Mouse (Mus musculus) frontal cortex, postnatal 25 days (tissue): ENCODE measurements around the gene Ereg.

ENCODE experiments used
- DNase-seq, 2 experiments: peaks; one replicate each; pipeline ENCODE4 v3.0.0; 2022; ENCODE audit warnings: low spot score in 2 of 2

Gene Ereg

DNA sequence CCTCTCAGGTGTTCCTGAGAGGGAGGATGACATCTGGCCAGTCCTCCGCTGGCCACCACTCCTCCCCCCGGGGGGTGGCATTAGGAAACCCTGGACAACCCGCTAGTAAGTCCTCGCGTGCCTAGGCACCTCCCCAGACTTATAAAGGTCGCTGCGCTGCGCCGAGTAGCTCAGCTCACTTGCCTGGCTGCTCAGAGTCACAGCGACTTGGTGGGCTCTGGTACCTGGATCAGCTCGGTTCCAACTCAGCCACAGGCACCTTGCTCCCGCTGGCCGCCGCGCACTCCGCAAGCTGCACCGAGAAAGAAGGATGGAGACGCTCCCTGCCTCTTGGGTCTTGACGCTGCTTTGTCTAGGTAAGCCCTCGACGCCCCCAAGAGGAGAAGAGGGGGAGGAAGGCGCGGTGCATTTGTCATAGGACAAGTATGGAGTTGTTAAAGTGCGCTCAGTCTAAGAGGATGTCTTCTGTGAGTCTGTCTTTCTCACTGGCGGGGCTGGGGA is at the start of gene Ereg:
Gene Ereg (plus strand): TSS at position 173 of the 501 bp plus-strand sequence.
- DNase-seq = no peak

DNA sequence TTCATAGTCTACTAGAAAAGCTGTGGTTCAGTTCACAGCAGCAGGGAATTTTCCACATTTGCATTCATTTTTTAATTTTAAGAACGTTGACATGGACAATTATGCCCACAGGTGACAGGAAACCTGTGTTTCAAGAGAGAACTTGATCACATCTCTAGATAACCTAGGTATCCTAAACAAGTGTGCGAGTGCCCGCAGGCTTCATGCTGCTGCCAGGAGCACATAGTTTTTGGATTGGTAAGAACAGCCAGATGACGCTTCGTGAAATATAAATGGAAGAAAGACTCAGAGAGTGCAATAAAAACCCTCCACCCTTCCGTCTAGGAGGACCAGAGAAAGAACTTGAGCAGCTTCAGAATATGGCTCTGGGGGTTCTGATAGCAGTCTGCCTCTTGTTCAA is 47.3 kb upstream of the Ereg start, which contains the start of gene Epgn:
Gene Epgn (plus strand): TSS at position 301 of the 400 bp plus-strand sequence.
- no peak for DNase-seq

DNA sequence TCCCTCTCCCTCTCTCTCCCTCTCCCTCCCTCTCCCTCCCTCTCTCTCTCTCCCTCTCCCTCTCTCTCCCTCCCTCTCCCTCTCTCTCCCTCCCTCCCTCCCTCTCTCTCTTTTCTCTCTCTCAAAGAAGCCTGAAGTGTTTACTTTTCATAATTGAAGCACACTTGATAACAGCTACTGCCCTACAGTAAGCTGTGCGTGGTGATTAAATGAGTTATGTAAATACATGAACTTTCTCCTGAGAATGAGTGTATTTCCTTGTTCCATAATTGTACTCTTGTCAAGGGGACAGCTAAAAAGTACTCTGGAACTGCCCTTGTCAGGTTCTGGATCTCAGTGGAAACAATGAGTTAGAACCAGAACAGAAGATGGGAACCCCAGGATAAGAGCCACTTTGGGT is 46.6 kb upstream of the Ereg start:
- no peak for DNase-seq

DNA sequence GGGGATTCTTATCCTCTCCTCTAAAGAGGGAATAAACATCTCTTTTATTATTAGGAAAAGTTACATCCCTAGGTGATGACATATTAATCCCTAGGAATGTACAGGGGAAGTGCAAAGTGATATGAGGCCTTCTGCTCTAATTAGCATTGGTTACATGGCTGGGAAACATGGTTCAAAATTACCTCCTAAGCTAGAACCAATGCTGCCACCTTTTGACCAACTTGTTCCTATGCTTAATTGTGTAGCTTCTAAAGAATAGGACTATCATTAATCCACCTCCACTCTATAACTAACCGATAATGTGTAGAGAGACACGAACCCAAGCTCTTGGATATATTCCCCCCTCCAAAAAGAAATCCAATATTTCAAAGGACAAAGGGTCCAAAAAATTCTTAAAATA is 43.8 kb upstream of the Ereg start:
- DNase-seq = no peak

DNA sequence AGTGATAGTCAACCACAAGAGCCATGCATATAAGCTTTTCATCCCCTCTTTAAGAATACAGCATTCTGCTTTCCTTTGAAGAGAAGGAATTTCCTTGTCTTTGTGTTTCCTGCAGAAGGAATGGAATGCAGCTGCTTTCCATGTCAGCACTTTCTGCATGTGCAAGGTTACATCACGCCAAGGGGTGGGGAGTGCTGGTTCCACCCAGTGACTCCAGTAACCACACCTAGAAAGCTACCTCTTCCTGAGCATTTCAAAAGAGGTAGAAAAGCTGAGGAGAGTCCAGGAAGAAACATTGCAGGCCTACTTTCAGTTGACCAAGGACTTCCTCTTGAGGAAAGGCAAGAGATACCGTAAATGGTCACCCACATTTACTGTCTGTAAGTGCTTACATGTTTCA is 39.1 kb upstream of the Ereg start:
- no peak for DNase-seq

DNA sequence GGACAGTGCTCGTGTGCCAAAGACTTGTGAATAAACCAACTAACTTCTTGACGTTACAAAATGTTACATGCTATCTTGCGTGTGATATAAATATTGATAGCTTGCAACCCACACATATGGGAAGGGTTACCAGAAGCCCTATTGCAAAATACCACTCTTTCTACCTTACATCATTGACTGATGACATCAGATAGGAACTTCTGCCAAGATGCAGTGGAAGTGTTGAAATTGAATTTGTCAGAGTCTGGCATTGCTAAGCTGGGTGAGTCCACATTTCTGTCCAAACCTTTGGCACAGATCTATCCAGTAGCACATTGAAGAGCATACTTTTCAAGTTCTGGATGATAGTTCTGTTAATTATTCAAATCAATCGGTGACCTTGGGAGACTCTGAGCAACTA is 37.8 kb upstream of the Ereg start:
- no peak for DNase-seq

DNA sequence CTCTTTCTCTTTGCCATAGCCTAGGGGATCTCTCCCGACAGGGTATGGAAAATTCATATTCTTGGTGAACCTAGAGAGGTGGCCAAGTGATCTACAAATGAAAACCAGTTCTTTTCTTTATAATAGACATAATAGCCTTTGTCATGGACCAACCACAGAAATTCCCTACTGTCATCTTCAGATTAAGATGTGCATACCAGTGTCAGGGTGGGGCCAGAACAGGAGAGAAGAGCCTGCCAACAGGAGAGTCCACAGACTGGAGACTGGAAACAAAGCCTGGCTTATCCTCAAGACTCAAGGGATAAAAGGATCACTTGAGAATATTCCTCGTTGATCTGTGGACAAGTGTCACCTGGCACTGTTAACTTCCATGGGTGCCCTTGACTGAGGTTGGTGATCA is 36.7 kb upstream of the Ereg start:
- no peak for DNase-seq

DNA sequence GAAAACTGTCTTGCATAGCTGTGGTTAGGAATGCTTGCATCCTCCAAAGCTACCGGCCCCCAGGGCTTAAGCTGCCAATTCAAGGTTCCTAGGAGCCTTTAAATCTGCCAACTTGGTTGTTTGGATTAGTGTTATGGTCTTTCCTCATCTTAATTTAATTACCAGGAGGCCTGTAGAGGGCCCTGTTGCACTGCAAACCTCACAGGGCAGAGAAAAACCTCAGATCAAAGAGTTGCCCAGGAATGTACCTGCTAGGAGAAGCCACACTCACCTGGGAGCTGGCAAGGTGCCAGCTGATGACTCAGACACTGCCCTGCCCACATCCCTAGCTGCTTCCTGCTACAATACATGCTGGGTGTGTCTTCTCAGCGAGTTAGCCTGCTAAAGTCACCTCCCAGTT is 35.9 kb upstream of the Ereg start:
- DNase-seq = no peak

DNA sequence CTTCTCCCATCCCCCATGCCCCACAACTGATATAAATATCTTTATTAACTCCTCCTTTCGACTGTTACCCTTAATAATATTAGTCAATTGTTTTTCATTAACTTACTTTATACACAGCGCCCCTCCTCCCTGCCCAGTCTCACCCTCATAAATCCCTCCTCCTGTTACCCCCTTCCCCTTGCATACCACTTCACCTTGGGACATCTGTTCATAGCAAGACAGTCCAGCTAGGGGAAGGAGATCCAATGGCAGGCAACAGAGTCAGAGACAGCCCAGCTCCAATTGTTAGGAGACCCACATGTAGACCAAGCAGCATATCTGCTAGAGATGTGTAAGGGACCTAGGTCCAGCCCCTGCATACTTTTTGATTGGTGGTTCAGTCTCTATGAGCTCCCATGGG is 35.5 kb upstream of the Ereg start:
- no peak for DNase-seq

DNA sequence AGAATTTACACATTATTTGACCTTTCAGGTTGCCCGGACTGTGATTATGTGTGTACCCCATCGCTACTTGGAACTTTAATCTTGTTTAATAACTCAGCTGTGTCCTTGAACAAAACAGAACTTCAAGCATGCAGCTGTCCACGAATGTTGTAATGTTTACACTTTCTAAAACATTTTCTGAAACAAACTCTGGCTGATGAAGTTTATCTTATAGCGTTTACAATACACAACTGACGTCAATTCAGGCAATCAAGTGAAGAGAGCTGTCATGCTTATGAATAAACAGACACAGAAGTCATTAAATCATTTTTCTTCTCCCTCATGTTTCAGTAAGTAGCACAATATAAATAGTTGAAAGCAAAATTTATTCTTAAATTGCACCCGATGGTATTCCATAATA is 26.4 kb upstream of the Ereg start:
- no peak for DNase-seq

DNA sequence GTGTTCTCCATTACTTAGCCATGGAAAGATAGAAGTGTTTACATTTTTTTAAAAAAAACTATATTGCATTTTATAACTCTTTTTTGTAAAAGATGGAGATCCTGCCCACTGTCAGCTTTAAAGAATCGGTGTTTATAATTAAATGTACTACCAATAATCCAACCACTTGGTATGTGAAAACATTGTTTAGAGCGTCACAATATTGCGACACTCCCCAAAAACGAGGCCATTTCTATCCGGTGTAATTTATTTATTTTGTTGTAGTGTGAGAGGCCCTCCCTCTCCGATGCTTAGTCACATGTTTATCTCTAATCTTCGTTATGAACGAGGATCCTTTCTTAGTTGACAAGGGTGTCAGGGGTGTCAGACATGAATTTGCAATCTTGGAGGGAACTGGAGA is 26.0 kb upstream of the Ereg start:
- no peak for DNase-seq

DNA sequence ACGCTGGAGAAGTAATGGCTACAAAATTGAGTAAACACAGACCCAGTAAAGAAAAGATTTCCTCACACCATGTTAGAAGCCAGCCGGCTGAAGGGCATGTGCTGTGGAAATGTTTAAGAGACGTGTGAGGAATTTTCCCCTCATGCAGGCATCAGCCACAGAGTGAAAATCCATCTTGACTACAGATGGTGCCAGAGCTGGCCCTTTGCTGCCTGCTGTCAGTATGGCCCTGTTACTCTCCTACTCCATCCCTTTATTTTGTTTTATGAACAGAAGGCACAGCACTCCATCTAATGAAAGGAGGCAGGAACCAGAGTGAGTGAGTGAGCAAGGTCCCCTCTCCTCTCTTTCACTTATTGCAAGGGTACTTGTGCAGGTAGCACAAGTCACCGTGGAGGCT is 2.1 kb upstream of the Ereg start:
- DNase-seq = no peak

DNA sequence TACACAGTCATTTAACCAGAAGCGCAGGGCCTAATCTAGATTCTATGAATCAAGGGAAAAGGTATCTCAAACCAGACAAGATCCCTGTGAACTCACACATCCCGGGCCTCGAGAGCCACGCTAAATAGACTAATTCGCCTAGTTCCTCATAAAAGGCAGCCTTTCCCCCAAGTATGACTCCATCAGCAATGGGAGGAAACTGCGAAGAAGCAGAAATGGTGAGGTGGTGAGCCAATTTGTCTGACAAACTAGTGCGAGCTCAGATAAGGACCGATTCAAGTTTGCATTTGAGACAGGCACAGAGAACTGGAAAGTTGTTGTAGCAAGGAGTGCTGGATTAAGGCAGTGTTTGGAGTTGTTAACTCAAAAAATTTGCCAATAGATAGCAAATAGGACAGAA is 796 bp upstream of the Ereg start:
- no peak for DNase-seq

DNA sequence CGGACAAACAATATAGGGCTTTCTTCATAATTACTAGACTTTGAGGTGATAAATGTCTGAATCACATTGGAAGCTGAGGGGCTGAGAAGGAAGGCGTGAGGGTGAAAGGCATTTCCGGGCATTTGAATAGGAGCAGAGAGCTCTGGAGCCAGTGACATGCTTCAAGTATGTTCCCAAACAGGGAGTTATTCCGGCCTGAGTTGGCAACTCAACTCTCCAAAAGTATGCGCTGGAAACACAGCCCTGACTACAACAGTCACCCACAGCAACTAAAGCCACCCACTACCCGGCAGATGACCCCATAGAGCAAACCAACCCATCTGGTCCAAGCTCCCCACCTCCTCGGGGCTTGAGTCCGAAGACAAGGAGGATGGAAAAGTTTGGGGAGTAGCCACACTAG is 396 bp upstream of the Ereg start:
- DNase-seq = no peak

DNA sequence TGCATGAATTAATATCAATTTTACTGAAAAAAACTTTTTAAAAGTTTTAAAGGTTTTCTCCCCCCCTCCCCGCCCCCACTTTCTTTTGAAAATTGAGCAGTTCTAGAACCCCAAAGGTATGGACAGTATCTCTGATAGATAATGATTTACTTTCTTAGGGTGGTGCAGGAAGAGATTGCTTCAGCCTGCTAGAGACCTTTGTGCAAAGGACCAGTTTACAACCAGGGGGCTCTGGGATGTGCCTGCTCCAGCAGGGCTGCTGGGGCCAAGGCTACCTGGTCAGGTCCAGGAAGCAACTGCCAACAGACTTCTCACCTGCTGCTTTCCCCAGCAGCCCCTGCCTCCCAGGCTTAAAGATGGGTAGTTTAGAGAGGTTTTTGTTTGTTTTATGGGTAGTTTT is 599 bp downstream of the Ereg start:
- no peak for DNase-seq

DNA sequence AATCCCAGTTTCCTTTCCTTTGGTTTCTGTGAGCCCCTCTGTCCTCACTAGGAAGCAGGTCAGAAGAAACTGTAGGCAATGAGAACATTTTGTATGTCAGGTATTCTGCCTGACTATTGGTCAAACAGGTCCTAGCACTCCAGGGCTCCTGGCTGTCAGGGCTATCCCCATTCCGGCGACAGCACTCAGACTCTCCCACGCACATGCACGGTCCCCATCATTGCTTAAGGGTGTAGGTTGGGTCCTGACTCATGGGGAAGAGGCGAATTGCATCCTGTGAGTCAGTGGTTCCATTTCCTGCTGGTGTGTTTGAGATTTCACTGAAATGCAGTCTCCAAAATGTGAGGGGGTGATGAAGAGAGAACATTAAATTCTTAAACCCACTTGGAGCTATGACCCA is 8.6 kb downstream of the Ereg start:
- DNase-seq = peak in 1 of 2 experiments; percentile 14

DNA sequence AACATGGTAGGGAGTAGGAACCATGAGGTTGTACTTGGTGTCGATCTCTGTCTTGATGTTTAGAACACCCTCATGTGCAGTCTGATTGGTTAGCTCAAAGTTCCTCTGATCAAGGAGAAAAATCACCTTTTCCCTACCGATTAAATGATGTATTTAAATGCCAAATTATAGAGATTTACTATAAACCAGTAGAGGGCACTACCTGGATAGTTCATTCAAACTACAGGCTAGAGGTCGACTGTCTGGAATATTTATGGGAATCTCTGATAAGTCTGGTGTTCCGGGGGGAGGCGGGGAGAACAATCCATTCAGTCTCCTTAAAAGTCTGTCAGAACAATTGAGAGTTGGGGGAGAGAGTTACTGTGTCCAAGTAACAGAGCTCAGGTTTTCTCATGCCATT is 10.9 kb downstream of the Ereg start:
- no peak for DNase-seq

DNA sequence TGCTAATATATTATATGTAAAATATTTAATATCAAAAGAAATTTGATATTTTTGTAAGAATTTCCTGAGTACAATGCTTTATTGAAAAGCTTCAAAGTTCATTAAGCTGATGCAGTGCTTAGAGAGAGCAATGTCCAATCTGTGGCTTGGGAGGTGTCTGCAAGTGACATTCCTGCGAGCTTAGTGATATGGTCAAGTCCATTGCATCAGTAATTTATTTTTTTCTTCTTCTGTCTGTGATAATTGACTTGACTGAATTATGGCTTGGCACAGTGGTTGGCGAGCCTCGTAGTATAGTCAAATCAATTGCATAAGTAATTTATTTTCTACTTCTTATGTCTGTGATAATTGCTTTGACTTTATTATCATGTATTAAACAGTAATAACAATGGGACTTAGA is 15.9 kb downstream of the Ereg start:
- no peak for DNase-seq

DNA sequence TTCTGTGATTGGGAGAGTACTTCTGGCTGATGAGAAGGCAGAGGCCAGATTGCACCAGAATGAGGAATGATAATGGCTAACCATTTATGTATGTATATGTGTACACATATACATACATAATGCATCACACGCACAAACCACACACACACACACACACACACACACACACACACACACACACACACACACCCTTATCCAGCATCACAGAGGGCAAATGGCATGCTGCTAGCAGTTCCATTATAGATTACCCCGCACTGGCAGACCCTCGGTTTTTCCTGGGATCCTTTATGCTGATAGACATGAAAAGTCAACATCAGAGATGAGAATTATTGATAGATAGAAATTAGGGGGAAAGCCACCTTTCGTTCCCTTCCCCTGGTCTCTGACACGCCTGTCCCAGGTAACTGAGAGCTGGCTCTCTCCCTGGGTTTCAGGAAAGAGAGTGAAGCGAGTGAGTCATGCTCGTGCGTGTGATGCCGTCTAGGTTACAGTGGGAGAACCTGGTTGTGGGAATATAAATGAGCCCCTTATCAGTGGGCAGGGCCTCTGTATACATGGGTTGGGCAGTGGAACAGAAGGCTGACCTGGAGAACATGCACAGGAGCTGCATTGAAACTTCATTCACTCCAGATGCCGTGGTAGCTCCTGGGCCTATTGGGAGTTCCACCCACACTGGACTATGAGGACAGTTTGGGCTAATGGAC is 23.6 kb downstream of the Ereg start:
- DNase-seq = no peak

DNA sequence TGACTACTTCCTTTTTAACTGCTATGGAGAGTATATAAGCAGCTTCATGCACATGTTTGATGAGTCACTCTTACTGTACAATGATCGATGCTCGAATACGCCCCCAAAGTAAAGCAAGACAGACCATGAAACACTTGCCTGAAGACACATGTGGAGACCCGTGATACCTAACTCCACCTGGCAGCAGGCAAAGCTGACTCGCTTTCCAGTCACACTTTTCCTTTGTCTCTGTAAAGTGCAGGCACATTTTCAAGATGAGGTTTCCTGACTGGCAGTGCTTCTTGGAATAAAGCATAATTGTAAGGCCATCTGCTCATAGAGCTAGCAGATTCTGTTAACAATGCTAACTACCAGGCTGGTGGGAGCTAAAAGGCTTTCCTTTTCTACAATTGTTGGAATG is 27.3 kb downstream of the Ereg start:
- no peak for DNase-seq

DNA sequence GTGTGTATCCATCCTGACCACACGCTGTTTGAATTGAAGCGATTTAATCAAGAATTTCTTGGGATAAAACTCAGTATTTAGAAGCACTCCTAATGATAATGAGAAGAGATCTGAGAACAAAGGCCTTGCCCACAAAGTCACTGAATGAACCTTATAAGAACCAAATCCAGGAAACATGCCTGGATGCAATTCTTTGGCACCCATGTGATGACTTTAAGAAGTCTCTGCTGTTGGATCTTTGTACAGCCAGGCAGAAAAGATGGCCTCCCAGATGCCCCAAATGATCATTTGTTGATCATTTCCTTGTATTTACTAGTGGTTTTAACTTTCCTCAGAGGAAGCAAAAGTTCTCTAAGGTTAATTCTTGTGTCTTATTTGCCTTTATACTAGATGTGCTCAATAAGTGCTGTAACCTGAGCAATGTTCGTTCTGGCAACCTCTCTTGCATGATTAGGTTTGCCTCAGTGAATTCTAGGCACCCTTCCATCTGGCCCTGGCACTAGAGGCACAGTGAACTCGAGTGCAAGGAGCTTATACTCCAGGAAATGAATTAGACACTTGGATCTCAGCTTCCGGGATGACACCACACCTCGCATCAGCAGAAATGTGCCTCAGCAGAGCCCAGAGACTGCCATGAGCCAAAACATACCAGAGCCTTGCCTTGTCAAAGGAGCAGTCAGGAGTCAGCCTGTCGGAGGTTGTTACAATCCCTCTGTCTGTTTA is 29.7 kb downstream of the Ereg start:
- DNase-seq = no peak

DNA sequence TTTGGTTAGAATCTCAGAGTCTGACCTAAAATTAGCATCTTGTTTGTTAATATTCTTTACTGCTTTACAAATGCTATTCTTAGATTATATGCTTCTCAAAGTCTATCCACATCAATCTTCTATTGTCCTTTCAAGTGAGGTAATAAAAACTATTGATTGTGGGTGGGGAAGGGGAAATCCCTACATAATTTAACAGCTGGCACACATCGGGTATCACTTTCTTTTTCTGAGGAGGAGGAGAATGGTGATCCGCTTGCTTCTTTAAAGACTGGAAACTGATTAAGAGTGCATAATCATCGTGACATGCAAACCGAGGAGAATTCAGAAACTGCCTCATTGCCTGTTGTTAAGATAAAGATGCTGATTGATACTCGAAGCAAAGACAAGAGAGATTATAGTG is 31.8 kb downstream of the Ereg start:
- DNase-seq = no peak

DNA sequence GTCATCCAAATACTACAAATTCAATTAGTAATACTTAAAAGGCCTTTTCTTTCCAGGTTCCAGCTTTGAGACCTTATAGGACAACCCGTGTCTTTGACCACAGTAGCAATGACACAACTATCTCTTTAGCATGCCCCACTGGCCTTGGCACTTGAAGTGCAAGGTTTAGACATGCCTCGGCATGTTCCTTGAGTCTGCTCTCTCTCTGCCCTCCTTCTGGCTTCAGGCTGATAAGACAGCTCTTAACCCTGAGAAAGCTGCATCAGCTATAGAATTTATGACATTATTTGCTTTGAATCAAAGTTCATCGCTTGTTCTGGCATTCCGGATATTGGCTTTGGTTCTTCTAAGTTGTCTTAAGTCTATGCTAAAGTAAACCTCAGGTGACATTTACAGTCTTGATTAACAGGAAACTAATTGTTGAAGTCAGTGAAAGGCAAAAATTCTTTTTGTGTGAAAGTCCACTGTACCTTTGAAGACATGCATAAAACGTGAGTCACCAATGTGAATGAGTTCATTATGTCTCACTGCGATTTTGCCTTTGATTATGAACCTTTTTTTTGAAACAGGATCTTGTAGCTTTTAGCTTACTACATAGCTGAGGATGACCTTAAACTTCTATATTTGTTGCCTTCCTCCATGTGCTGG is 35.7 kb downstream of the Ereg start:
- no peak for DNase-seq
